Mouse (Mus musculus) cerebellum, adult 9-10 months (tissue): ENCODE results near the gene Zhx3.
A peak's percentile ranks its signal among the peaks of the same experiment; 100 is the strongest.

Experiments
- DNase-seq: peaks from one replicate; pipeline ENCODE4 v3.0.0; 2022

Zhx3 gene

GRCm38 (mm10) chr2:160725877-160726864 lies 146.6 kb downstream of the Zhx3 start:
- DNase-seq, result no peak

GRCm38 (mm10) chr2:160724536-160724935 lies 148.3 kb downstream of the Zhx3 start:
- DNase-seq, result no peak

GRCm38 (mm10) chr2:160723613-160724375 lies 149.0 kb downstream of the Zhx3 start:
- no peak for DNase-seq

GRCm38 (mm10) chr2:160722714-160723113 lies 150.1 kb downstream of the Zhx3 start:
- DNase-seq, result no peak

DNA sequence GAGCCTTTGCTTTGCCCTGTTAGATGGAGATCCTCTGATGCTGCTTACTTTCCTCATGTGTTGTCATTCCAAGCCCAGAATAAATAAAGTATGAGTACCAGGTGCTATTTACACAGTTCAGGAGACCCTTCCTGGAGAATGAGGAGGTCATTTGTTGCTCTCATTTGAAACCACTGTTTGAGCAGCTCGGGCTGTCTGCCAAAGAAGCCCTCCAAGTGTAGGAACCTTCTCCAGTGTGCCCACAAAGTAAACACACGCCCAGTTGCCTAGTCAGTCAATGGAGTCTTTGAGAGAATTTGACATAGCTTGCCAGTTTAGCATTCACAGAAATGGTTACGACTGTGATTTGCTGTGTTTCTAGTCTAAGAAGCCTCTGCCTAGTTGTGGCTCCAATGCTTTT lies 154.0 kb downstream of the Zhx3 start:
- DNase-seq, result no peak

- peak; percentile 54 for DNase-seq
These were observed 155.5 kb downstream of the Zhx3 start for GRCm38 (mm10) chr2:160717269-160717668.

GRCm38 (mm10) chr2:160715463-160716030 lies 157.3 kb downstream of the Zhx3 start:
- no peak for DNase-seq

- DNase-seq, result no peak
These were observed 165.1 kb downstream of the Zhx3 start for GRCm38 (mm10) chr2:160707673-160708072.

GRCm38 (mm10) chr2:160702824-160703223 lies 170.0 kb downstream of the Zhx3 start:
- DNase-seq, result no peak

DNA sequence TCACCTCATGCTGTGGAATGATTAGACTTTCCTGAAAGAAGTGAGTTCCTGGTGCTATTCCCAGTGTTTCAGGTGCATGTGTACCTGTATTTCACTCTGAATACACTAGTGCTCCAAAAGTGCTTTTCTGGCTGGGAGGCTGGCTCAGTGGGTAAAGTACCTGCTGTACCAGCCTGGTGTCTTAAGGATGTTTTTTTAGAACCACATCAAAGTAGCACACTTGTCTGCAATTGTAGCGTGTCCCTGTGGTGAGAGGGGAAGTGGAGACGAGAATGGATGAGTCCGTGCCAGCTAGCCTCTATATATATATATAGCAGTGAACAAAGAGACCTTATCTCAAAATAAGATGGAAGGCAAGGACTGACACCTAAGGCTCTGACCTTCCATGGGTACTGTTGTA lies 171.2 kb downstream of the Zhx3 start:
- no peak for DNase-seq

DNA sequence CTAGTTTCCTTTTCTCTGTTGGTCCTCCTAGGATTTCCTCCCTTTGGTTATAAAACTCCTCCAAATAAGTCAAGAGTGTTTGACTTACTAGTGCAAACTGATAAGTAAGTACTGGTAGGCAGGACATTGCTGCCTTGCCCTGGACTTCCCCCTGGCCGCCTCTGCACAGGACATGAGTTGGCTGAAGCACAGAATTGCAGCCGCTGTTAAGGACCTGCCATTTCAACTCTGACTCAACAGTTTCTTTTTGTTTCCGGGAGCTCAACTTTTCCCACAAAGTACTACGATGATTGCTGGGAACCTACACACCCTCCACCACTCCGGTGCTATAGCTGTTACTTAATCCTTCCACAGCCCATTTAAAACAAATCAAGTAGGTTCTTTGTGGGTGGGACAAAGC lies 172.5 kb downstream of the Zhx3 start:
- DNase-seq, result no peak
